Mouse (Mus musculus) ZHBTc4 (cell line): ENCODE measurements around the gene Bdkrb2.

Experiments
- DNase-seq: peaks from one replicate; pipeline ENCODE4 v3.0.0-alpha.2; 2011; ENCODE audit warnings: low read depth, low spot score

Bdkrb2 gene

DNA sequence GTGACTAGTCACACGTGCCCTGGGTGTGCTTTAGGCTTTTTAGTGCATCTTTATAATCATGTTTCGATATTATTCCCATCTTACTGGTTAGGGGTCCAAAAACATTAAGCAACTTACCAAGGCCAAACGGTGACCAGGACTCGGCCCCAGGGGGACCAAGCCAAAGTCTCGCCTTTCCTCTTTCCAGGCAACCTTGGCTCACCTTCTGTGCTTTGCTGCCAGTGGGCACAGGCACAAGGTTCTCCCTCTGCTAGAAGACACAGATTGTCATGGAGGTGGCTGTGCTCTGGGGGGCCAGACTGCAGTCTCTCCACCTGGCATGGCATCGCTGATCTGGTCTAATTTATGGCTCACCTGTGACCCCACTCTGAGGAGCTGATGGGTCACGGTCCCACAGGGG, 27.8 kb downstream of the Bdkrb2 start:
- no peak for DNase-seq

- peak; percentile 51 for DNase-seq
Observed at GRCm38 (mm10) chr12:105592361-105592761, 29.3 kb downstream of the Bdkrb2 start.

DNA sequence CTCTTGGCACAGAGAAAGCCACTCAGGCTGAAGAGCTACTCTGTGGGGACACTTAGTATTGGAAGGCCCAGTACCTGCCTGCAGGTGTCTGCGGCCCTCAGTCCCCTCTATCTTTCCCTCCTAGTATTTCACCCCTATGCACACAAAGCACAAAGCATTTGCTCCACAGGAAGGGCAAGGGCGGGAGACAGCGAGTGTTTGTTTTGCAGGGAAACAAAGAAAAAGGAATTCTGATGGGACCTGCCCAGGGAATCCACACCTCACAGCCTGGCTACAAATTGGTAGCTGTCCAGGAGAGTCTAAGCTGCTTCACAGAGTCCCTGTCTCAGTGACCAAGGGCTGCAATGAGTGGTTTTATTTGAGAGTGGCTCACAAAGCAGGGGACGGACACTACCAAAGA, 30.4 kb downstream of the Bdkrb2 start:
- peak; percentile 60 for DNase-seq

GRCm38 (mm10) chr12:105597135-105597534, 34.1 kb downstream of the Bdkrb2 start:
- DNase-seq, result no peak

GRCm38 (mm10) chr12:105598503-105598902, 35.5 kb downstream of the Bdkrb2 start:
- no peak for DNase-seq

DNA sequence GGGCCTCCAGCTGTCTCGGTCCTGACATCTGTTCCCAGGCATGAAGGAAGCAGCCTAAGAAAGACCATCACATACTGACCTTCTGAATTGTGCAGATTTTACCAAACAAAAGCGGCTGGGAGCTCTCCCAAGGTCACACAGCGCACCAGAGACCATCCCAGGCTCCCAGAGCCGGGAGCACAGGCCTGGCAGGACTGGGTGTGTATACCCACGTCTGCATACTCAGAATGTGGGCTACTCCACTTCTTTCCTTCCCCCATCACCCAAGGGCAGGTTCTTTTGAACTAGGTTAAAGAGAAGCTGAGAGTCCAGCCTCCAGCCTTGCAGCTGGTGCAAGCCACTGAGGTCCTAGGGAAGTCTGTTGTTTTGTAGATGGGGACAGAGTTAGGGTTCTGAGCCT, 36.1 kb downstream of the Bdkrb2 start:
- DNase-seq, result peak; percentile 93

- no peak for DNase-seq
Observed at GRCm38 (mm10) chr12:105601586-105601985, 38.6 kb downstream of the Bdkrb2 start.

DNA sequence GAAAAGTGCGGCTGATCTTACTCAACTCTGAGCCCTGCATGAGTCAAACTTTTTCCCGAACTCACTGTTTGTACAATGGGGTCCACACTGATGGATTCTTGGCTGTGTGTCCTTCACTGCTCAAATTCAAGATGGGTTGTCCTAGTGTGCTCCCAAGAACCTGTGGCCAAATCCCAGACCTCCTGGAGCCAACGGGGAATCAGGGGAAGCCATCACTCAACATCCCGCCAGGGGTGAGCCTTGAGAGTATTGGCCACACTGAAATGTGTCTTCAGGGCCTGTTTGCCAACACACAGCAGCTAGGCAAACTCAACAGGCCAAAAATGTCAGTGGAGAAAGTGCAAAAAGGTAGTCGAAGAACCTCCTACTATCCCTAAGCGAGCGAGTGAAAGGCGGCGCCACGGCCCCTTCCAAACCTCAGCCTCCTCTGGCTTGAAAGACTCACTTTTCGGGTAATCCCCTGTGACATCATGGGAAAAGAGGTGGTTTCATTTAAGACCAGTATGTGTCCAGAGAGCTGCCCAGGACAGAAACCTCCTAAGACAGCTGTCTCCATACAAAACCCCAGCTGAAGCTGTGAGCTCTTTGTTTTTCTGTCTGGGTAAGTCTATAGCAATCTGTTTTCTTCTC, 39.7 kb downstream of the Bdkrb2 start, which contains the start of gene Bdkrb1:
Gene Bdkrb1, plus strand, starts transcription at position 505 of the 630 bp plus-strand sequence.
- DNase-seq, result no peak

DNA sequence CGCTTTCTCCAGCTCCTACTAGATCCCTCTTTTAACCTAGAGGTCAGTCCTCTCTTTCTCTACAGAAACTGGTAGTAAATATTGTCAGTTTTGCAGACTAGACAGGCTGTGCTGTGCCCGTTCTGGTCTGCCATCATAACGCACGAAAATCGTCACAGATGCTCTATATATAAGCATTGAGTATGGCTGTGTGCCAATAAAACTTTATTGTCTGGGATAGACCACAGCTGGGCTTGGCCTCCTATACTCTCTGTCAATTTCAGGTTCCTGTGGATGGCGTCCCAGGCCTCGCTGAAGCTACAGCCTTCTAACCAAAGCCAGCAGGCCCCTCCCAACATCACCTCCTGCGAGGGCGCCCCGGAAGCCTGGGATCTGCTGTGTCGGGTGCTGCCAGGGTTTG, 40.9 kb downstream of the Bdkrb2 start:
- DNase-seq, result no peak

DNA sequence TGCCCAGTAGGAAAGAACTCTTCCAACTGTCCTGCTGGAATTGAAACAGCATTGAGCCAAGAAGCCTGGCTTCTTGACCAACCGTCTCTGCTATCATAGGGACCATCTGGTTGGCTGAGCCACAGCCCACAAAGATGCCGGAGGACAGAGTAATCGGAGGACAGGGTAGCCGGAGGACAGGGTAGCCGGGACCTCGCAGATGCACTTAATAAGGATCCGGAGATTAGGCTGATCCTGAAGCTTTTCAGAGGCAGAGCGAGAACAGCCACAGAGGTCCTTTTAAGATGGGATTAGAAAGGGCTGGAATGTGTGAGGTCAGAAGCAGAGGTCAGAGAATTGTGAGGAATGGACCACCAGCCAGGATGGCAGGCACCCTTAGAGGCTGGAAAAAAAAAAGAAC, 42.2 kb downstream of the Bdkrb2 start:
- no peak for DNase-seq

DNA sequence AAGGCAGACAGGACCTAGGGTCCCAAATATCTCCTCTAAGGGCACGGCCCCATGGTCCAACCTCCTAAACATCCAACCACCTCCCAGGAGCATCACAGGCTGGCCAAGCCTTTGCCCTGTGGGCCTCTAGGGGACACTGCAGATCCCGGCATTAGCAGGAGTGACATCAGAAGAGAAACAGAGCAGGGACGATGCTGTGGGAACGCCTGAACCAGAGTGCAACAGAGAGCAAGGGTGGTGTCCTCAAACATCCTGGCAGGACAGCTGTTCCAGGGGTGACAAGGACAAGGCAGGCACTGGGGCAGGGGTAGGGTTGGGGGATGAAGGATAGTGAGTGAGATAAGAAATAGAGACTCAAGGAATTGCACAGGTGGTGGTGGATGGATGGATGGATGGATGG, 43.9 kb downstream of the Bdkrb2 start:
- no peak for DNase-seq

DNA sequence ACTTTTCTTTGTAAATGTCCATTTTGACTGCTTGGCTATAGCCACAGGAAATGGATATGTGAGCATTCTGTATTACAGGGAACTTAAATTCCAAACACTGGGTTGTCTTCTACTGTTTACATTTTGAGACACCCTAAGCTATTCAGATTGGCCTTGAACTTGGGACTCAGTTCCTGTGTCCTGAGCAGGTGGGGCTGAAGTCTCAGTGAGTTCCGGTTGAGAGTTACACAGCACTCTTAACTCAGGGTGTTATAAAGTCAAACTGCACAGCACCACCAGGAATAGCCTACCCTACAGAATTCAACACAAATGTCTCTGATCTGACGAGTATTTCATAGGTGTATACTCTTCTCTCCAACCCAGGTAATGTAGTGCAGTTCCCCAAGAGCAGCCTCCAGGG, 48.0 kb downstream of the Bdkrb2 start:
- DNase-seq, result no peak

DNA sequence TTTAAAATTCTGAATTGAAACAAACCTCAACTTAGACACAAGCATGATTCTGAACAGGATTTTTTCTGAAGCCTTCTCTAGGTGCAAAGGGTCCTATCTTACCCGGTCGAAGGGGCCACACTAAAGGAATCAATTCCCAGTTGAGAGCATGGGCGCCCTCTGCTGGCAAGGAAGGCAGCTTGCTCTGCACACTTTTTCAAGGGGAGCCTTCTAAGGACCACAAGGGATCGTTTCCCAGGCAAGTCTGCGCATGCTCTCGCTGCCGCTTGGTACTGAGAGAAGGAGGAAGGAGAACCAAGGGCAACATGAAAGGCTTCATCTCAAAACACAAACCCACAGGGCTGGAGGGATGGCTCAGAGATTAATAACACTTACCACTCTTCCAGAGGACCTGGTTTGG, 48.7 kb downstream of the Bdkrb2 start:
- peak; percentile 95 for DNase-seq

DNA sequence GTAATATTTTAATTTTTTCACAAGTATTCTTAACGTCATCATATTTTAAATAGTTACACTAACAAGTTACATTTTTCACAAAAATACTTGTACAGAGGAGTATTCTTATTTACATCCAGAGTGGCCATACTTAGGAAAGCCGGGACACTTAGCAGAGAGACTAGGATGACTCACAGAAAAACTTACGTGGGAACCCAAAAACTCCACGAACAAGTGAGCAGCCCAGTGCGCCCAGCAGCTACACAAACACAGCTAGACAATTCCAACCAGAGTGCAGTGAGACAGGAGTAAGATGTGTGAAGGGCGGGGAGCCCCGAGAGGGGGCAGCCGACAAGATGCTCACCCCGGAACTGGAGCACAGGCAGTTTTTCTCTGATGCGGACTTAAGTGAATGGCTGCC, 50.5 kb downstream of the Bdkrb2 start:
- DNase-seq, result no peak

GRCm38 (mm10) chr12:105622048-105622447, 59.0 kb downstream of the Bdkrb2 start:
- no peak for DNase-seq

- peak; percentile 83 for DNase-seq
Observed at GRCm38 (mm10) chr12:105622981-105623539, 60.0 kb downstream of the Bdkrb2 start.

GRCm38 (mm10) chr12:105625798-105626197, 62.8 kb downstream of the Bdkrb2 start:
- DNase-seq, result no peak

GRCm38 (mm10) chr12:105634374-105635067, 71.5 kb downstream of the Bdkrb2 start:
- no peak for DNase-seq

DNA sequence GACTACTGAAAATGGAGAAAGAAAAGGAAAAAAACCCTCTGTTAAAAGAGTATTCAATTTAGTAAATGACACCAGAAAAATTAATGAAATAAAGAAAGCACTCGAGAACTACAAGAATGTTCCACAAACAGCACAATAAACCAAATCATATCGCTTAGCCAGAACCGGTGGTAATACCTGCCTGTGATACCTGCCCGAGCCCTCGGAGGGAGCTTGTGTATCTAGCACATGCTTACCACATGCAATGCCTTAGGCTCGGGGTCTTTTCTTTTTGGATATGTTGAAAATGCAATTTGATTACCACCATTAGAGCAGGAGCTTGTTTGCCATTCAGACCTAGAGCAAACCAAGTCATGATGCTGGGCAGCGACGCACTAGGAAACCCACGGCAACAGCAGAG, 73.5 kb downstream of the Bdkrb2 start:
- no peak for DNase-seq

- peak; percentile 51 for DNase-seq
Observed at GRCm38 (mm10) chr12:105637554-105637953, 74.5 kb downstream of the Bdkrb2 start.

DNA sequence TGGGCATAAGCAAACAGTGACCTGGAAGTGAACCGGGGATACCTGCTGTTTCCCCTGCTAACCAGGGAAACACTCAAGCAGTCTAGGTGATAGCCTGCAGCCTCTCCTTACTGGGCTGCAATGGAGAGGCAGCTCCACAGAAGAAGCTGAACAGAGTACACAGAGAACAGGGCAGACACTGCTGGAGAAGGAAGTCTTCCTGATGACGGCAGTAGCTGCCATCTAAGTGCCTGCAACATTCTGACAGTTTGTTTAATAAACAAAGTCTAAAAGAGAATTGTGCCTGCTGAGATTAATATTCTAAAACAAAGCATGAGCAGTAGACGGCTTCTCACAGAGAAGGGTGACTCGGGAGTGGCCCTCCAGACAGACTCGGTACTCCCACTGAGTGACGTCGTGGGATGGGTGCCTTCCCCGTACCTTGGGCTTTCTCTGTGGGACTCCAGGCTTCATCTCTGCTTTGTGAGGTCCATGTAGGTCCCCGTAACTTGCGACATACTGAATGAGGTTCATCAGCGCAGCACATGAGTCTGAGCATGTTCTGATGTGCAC, 79.8 kb downstream of the Bdkrb2 start:
- DNase-seq, result no peak
